Mouse (Mus musculus) thymus, postnatal 0 days (tissue): ENCODE results near the gene Mbnl2. TPM values are rescaled to one million over a fixed set of nuclear protein-coding genes. Genes with fewer than 3 reads are reported as not detected.

Experiments
- DNase-seq: peaks from one replicate; pipeline ENCODE4 v3.0.0-alpha.2; 2015; ENCODE audit warnings: low spot score
- polyA plus RNA-seq: library from polyadenylated mRNA; unstranded; fragments of >200 nt; fragmentation: Nextera tagmentation; extraction: Ambion mirVana; gene quantifications from 2 replicates; pipeline ENCODE4 v1.2.1, GENCODE M21; 2015

Gene Mbnl2
- polyA plus RNA-seq, 1 experiment from 2014 or later = 91.2 TPM

GRCm38 (mm10) chr14:120382179-120382578 lies 106.7 kb downstream of the Mbnl2 start:
- DNase-seq = no peak

GRCm38 (mm10) chr14:120383186-120383851 lies 107.8 kb downstream of the Mbnl2 start:
- no peak for DNase-seq

- no peak for DNase-seq
These were observed 109.1 kb downstream of the Mbnl2 start for GRCm38 (mm10) chr14:120384615-120385014.

GRCm38 (mm10) chr14:120387293-120387692 lies 111.8 kb downstream of the Mbnl2 start:
- DNase-seq = no peak

- no peak for DNase-seq
These were observed 113.6 kb downstream of the Mbnl2 start for GRCm38 (mm10) chr14:120388818-120389691.

- no peak for DNase-seq
These were observed 114.9 kb downstream of the Mbnl2 start for GRCm38 (mm10) chr14:120390231-120390944.

- no peak for DNase-seq
These were observed 116.2 kb downstream of the Mbnl2 start for GRCm38 (mm10) chr14:120391701-120392100.

GRCm38 (mm10) chr14:120392441-120392840 lies 117.0 kb downstream of the Mbnl2 start:
- DNase-seq = no peak

- no peak for DNase-seq
These were observed 118.0 kb downstream of the Mbnl2 start for GRCm38 (mm10) chr14:120393441-120393840.

GRCm38 (mm10) chr14:120394216-120394615 lies 118.7 kb downstream of the Mbnl2 start:
- no peak for DNase-seq

- DNase-seq = no peak
These were observed 119.4 kb downstream of the Mbnl2 start for GRCm38 (mm10) chr14:120394827-120395226.

GRCm38 (mm10) chr14:120395501-120395900 lies 120.0 kb downstream of the Mbnl2 start:
- DNase-seq = no peak

GRCm38 (mm10) chr14:120397871-120398647 lies 122.6 kb downstream of the Mbnl2 start:
- peak; percentile 73 for DNase-seq

- no peak for DNase-seq
These were observed 124.1 kb downstream of the Mbnl2 start for GRCm38 (mm10) chr14:120399614-120400013.

GRCm38 (mm10) chr14:120401158-120401557 lies 125.7 kb downstream of the Mbnl2 start:
- no peak for DNase-seq

- DNase-seq = no peak
These were observed 127.2 kb downstream of the Mbnl2 start for GRCm38 (mm10) chr14:120402715-120403114.

GRCm38 (mm10) chr14:120404364-120404763 lies 128.9 kb downstream of the Mbnl2 start:
- no peak for DNase-seq

GRCm38 (mm10) chr14:120404811-120405582 lies 129.5 kb downstream of the Mbnl2 start:
- peak; percentile 22 for DNase-seq

GRCm38 (mm10) chr14:120405597-120405996 lies 130.1 kb downstream of the Mbnl2 start:
- no peak for DNase-seq

- no peak for DNase-seq
These were observed 130.8 kb downstream of the Mbnl2 start for GRCm38 (mm10) chr14:120406271-120406670.
